Mouse (Mus musculus) liver, adult 2 months (tissue): ENCODE data around the gene Trpv2. TPM values are rescaled to one million over a fixed set of nuclear protein-coding genes. Genes with fewer than 3 reads are reported as not detected.
"Not testable (repeated sequence)": the region's sequence is repeated elsewhere in the genome, so short reads cannot be mapped to it uniquely, and the experiment has no call there.

ENCODE experiments used
- DNase-seq: peaks from one replicate; pipeline ENCODE4 v3.0.0-alpha.2; 2011; ENCODE audit warnings: low read depth, low spot score; ENCODE audit errors: extremely low read depth
- H3K27ac ChIP-seq: fragments of 200-500 bp; replicated peaks from 2 replicates; pipeline ENCODE4 v1.5.1; 2012; ENCODE audit warnings: low read depth, mild to moderate bottlenecking, control low read depth, inconsistent platforms, low read length; ENCODE audit not compliant: insufficient read depth
- H3K27me3 ChIP-seq: fragments of 200-500 bp; 2 replicates; pipeline ENCODE4 v1.6.1; 2012; ENCODE audit warnings: mild to moderate bottlenecking, moderate library complexity, low read length, inconsistent platforms; ENCODE audit not compliant: control insufficient read depth, insufficient read depth
- H3K36me3 ChIP-seq: fragments of 200-500 bp; 2 replicates; pipeline ENCODE4 v1.6.1; 2012; ENCODE audit warnings: low read length, inconsistent platforms; ENCODE audit not compliant: control insufficient read depth, insufficient read depth
- H3K4me1 ChIP-seq: fragments of 200-500 bp; 2 replicates; pipeline ENCODE4 v1.6.1; 2011; ENCODE audit warnings: low read length; ENCODE audit not compliant: control insufficient read depth, insufficient read depth
- H3K4me3 ChIP-seq: fragments of 200-500 bp; 2 replicates; pipeline ENCODE4 v1.5.1; 2011; ENCODE audit warnings: low read depth, mild to moderate bottlenecking, control low read depth, low read length, moderate library complexity; ENCODE audit not compliant: insufficient read depth
- H3K79me2 ChIP-seq: fragments of 200-500 bp; 2 replicates; pipeline ENCODE4 v1.6.1; 2012; ENCODE audit warnings: inconsistent platforms, mild to moderate bottlenecking, low read length, moderate library complexity; ENCODE audit not compliant: control insufficient read depth, insufficient read depth
- H3K9ac ChIP-seq: fragments of 200-500 bp; 2 replicates; pipeline ENCODE4 v1.6.1; 2012; ENCODE audit warnings: low read depth, mild to moderate bottlenecking, control low read depth, inconsistent platforms, low read length
- CTCF ChIP-seq: fragments of 200-500 bp; IDR thresholded peaks from 2 replicates; pipeline ENCODE4 v1.5.1; 2011; ENCODE audit warnings: low read depth, low read length, control low read depth
- POLR2A ChIP-seq: fragments of 200-500 bp; IDR thresholded peaks from 2 replicates; pipeline ENCODE4 v1.6.1; 2011; ENCODE audit warnings: low read length, control low read depth; ENCODE audit not compliant: insufficient read depth; ENCODE audit errors: extremely low read depth
- WGBS: fragments of 180-500 bp; shearing (Covaris S2); methylation state at CpG from one replicate; pipeline ENCODE4 v1.1.7; 2018; 5-methylcytosine and 5-hydroxymethylcytosine counted together
- polyA plus RNA-seq: library from polyadenylated mRNA; depleted of rRNA; stranded (reverse); fragments of >200 nt; gene quantifications from 2 replicates; pipeline ENCODE4 v1.2.3, GENCODE M21; 2012; rRNA removed
- total RNA-seq: library from RNA; depleted of rRNA; stranded (reverse); fragments of >200 nt; gene quantifications from 2 replicates; pipeline ENCODE4 v1.2.3, GENCODE M21; 2014; rRNA removed

Gene Trpv2
- total and polyA plus RNA-seq, 2 experiments = 0.83 to 1.7 TPM

DNA sequence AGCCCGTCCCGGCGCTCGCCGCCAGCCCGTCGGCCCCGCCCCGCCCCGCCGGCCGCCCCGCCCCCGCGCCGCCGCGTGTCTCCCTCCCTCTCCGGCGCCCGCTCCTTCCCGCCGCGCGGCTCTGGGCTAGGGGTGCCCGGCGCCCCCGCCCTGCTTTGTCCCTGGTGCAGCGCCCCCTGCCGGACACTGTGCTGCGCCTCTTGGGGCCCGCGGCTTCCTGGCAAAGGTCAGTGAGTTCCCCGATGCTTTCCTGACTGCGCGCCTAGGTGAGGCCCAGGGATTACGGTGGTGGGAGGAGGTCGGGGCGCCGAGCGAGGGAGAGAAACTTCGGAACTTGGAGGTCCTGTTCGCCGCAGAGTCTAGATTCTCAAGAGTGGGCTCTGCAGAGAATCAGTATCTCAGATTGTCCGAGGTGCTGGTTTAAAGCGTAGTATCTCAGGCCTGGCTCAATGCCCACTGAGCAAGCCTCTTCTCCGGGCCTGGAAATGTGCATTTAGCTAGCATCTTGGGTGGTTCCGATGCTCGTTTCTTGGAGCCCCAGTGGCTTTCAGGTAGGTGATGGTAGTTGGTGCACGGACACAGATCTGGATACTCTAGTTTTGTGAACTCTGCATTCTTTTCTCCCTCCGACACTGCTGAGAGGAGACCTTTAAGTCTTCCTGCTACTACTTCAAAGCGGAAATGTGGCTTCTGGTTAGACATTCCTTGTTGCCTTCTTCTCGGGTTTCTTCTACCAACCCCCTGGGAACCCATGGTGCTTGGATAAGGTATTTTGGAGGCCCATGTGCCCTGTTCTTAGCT lies 74.5 kb downstream of the Trpv2 start, which contains the start of gene Mmgt2:
TSS of gene Mmgt2 (plus strand) at position 74 of the 801 bp plus-strand sequence.
- H3K4me1 ChIP-seq = peaks cover 5% of the 10 kb centered on the region; the same call in 1 of the 2 replicates
- 3% methylated on average over 47 of the region's 53 CpGs for WGBS

GRCm38 (mm10) chr11:62649803-62650202 lies 75.5 kb downstream of the Trpv2 start:
- H3K27ac ChIP-seq, H3K36me3 ChIP-seq, H3K4me3 ChIP-seq, H3K4me1 ChIP-seq, H3K27me3 ChIP-seq, H3K79me2 ChIP-seq, H3K9ac ChIP-seq, DNase-seq: not testable (repeated sequence)
- WGBS = 92% methylated on average over 4 of the region's 4 CpGs

More for the DNA sequence above, 74.5 kb downstream of the Trpv2 start, which contains the start of gene Mmgt2:
- no peak within 1 kb of the TSS for H3K27ac ChIP-seq
- no peaks in the 10 kb centered on the region for H3K36me3 ChIP-seq
- H3K27me3 ChIP-seq = no peaks in the 10 kb centered on the region
- no peak for TF ChIP-seq POLR2A
- TF ChIP-seq CTCF = peak; percentile 78
- H3K4me3 ChIP-seq = peak within 1 kb of the TSS; percentile 57
- DNase-seq = peak; percentile 56
- no peaks in the 10 kb centered on the region for H3K79me2 ChIP-seq
- H3K9ac ChIP-seq = peak within 1 kb of the TSS; percentile 69

Other genes starting within 250 kb of the Trpv2 start
- 1.5 and 1.9 TPM in 2 replicates for gene Pigl, start 116.0 kb upstream of the Trpv2 start, total RNA-seq
- gene Pigl, start 116.0 kb upstream of the Trpv2 start, polyA plus RNA-seq = 2.8 and 3.6 TPM in 2 replicates
- gene Ncor1, start 115.9 kb upstream of the Trpv2 start, total RNA-seq = 48.0 and 51.4 TPM in 2 replicates
- gene Ncor1, start 115.9 kb upstream of the Trpv2 start, polyA plus RNA-seq = 45.7 and 46.8 TPM in 2 replicates
- gene Cenpv, start 35.2 kb upstream of the Trpv2 start, total RNA-seq = 20.5 and 26.6 TPM in 2 replicates
- 31.6 and 32.6 TPM in 2 replicates for gene Cenpv, start 35.2 kb upstream of the Trpv2 start, polyA plus RNA-seq
- gene Ubb, start 23.3 kb upstream of the Trpv2 start, total RNA-seq = 621 and 698 TPM in 2 replicates
- 644 and 809 TPM in 2 replicates for gene Ubb, start 23.3 kb upstream of the Trpv2 start, polyA plus RNA-seq
- 0.40 and 0.55 TPM in 2 replicates for gene Lrrc75a, start 74.0 kb downstream of the Trpv2 start, total RNA-seq
- 0.66 and 1.1 TPM in 2 replicates for gene Lrrc75a, start 74.0 kb downstream of the Trpv2 start, polyA plus RNA-seq
- 2.6 and 5.0 TPM in 2 replicates for gene Mmgt2, start 74.2 kb downstream of the Trpv2 start, total RNA-seq
- 2.2 and 3.6 TPM in 2 replicates for gene Mmgt2, start 74.2 kb downstream of the Trpv2 start, polyA plus RNA-seq
- 0.54 and 0.55 TPM in 2 replicates for gene Zfp287, start 157.4 kb downstream of the Trpv2 start, total RNA-seq
- gene Zfp287, start 157.4 kb downstream of the Trpv2 start, polyA plus RNA-seq = 0.09 and 0.26 TPM in 2 replicates
- gene Gm10428, start 178.6 kb downstream of the Trpv2 start, total RNA-seq = not detected in 2 replicates
- gene Gm10428, start 178.6 kb downstream of the Trpv2 start, polyA plus RNA-seq = not detected in 2 replicates
- gene Zfp286, start 215.0 kb downstream of the Trpv2 start, total RNA-seq = 0.07 and 0.18 TPM in 2 replicates
- not detected in 2 replicates for gene Zfp286, start 215.0 kb downstream of the Trpv2 start, polyA plus RNA-seq
- gene Trim16, start 245.7 kb downstream of the Trpv2 start, total RNA-seq = 0.18 and 0.27 TPM in 2 replicates
- gene Trim16, start 245.7 kb downstream of the Trpv2 start, polyA plus RNA-seq = 0.10 and 0.18 TPM in 2 replicates